In the genomic region with DNA sequence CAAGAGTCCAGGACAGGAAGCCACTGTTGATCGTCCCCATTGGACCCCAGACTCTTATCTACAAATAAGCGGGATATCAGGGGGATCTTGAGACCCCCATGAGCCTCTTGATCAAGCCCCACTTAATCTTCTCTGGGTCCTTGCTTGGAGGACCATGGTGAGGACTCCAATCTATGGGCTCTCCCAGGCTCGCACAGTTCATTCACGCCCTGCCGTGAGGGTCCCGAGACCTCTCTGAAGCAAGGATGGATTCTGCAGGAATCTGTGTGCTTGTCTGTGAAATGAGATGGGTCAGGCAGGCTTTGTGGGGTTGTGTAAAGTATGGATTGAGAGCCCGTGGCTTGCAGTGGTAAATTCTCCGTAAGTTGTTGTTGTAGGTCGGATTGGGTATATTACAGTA, we compare ENCODE assay signal across 14 mouse cellular contexts. TPM values are rescaled to one million over a fixed set of nuclear protein-coding genes. Genes with fewer than 3 reads are reported as not detected.
A peak's percentile ranks its signal among the peaks of the same experiment; 100 is the strongest.
DNase-seq lines count a peak whose midpoint lies in the region; ATAC-seq and TF ChIP-seq lines count a peak whose summit lies in the region.
"Had no signal": no experiment of that assay in that cellular context is flagged by ENCODE, and none has a peak within 500 bp of the region (broad histone marks: within the 10 kb centered on the region; RNA-seq: fewer than 3 reads in every experiment).

No protein-coding gene starts in this region.

- no peak for TF ChIP-seq EP300 in heart, adult 2 months (IDR thresholded peaks at IDR 0.05; ENCODE audit: insufficient read depth, low read depth, low read length)

- no peak for ATAC-seq in kidney, embryonic 15.5 days (replicated peaks; ENCODE audit: low FRiP score)
- no peak for ATAC-seq in frontal cortex, adult (ENCODE audit: low TSS enrichment)
- ATAC-seq: forebrain, embryonic 15.5 days had no signal

- no peak overlapping the region for H3K9ac ChIP-seq in heart, adult 2 months (ENCODE audit: low read depth, low read length)
- H3K9ac ChIP-seq in kidney, embryonic 15.5 days, result 0 out of 2 replicates have a peak overlapping the region, but pooled peaks have one; percentile 10
- H3K9ac ChIP-seq: forebrain, embryonic 15.5 days; heart, embryonic 13.5 days; hindbrain, embryonic 12.5 days had no signal

- H3K4me2 ChIP-seq in kidney, embryonic 15.5 days, result no peak overlapping the region
- H3K4me2 ChIP-seq: forebrain, embryonic 15.5 days had no signal

- TF ChIP-seq CTCF in heart, adult 2 months (IDR thresholded peaks at IDR 0.05), result no peak
- no peak for TF ChIP-seq CTCF in E14TG2a.4 (conservative IDR thresholded peaks at IDR 0.05; ENCODE audit: low read length)

- peak; percentile 85 for DNase-seq in heart, adult 11 months
- DNase-seq in heart, adult 2 months, result no peak
- DNase-seq in kidney, adult 9 months, result no peak
- peak; percentile 1 for DNase-seq in ovary, postnatal 36 days (ENCODE audit: low spot score)
- DNase-seq in ovary, adult 18-20 months (ENCODE audit: low spot score), result no peak
- DNase-seq: cerebellum, adult 2 months; cerebellum, postnatal 10 days had no signal

- no peaks in the 10 kb centered on the region for H3K27me3 ChIP-seq in heart, adult 2 months (ENCODE audit: control insufficient read depth, insufficient read depth, low read length)
- H3K27me3 ChIP-seq in kidney, embryonic 15.5 days, result peaks cover 24% of the 10 kb centered on the region
- H3K27me3 ChIP-seq in E14TG2a.4 (ENCODE audit: insufficient read depth, low read length), result peaks cover 48% of the 10 kb centered on the region

- no peaks in the 10 kb centered on the region for H3K9me3 ChIP-seq in kidney, embryonic 15.5 days (replicated peaks)
- no peaks in the 10 kb centered on the region for H3K9me3 ChIP-seq in E14TG2a.4 (ENCODE audit: low read length)
- H3K9me3 ChIP-seq: forebrain, embryonic 15.5 days; G1E; heart, embryonic 13.5 days; hindbrain, embryonic 12.5 days had no signal

- H3K4me3 ChIP-seq in heart, adult 2 months, result no peak overlapping the region
- no peak overlapping the region for H3K4me3 ChIP-seq in kidney, embryonic 15.5 days (replicated peaks)
- peak overlapping the region; percentile 58 for H3K4me3 ChIP-seq in E14TG2a.4 (replicated peaks; ENCODE audit: low read length)
- H3K4me3 ChIP-seq: forebrain, embryonic 15.5 days; heart, embryonic 13.5 days; hindbrain, embryonic 12.5 days had no signal

- peaks cover 1% of the 10 kb centered on the region; the same call in 1 of the 2 replicates for H3K4me1 ChIP-seq in heart, adult 2 months (ENCODE audit: control insufficient read depth, insufficient read depth, low read length)
- peaks cover 31% of the 10 kb centered on the region for H3K4me1 ChIP-seq in kidney, embryonic 15.5 days
- peaks cover 37% of the 10 kb centered on the region for H3K4me1 ChIP-seq in E14TG2a.4 (replicated peaks; ENCODE audit: low read depth, low read length)

- intact Hi-C loops in heart, adult 2 months (cut with DNase I), result no loop called here

- no peak for TF ChIP-seq POLR2A in heart, adult 2 months (IDR thresholded peaks at IDR 0.05; ENCODE audit: insufficient read depth, low read depth, low read length)

- WGBS in heart, adult 2 months, result 86% methylated on average over 9 of the region's 9 CpGs
- WGBS in kidney, embryonic 15.5 days, result 87% methylated on average over 9 of the region's 9 CpGs

- H3K36me3 ChIP-seq in heart, adult 2 months (ENCODE audit: control insufficient read depth, insufficient read depth, low read length), result no peaks in the 10 kb centered on the region
- H3K36me3 ChIP-seq in kidney, embryonic 15.5 days, result no peaks in the 10 kb centered on the region
- no peaks in the 10 kb centered on the region for H3K36me3 ChIP-seq in E14TG2a.4 (ENCODE audit: insufficient read depth, low read length)
- H3K36me3 ChIP-seq: forebrain, embryonic 15.5 days; G1E; heart, embryonic 13.5 days; hindbrain, embryonic 12.5 days had no signal

- H3K27ac ChIP-seq in heart, adult 2 months, result no peak overlapping the region
- H3K27ac ChIP-seq in kidney, embryonic 15.5 days, result 0 out of 2 replicates have a peak overlapping the region, but pooled peaks have one; percentile 52
- H3K27ac ChIP-seq: forebrain, embryonic 15.5 days; heart, embryonic 13.5 days; hindbrain, embryonic 12.5 days had no signal

- H3K79me2 ChIP-seq in heart, adult 2 months (replicated peaks; ENCODE audit: control insufficient read depth, insufficient read depth, low read length), result no peaks in the 10 kb centered on the region

RNA-seq across cellular contexts. Expression of a gene that starts 5.3 kb away (rescaled TPM):
- under 1 TPM; 0.31 to 0.96 TPM for total RNA-seq in heart, adult 2 months (2021)
- 1.3 and 1.4 TPM in 2 replicates for polyA plus RNA-seq in heart, adult 2 months (2012; rRNA removed)
- polyA plus RNA-seq in kidney, embryonic 15.5 days (2015; fragmentation: Nextera tagmentation; extraction: Ambion mirVana), result 18.7 and 21.4 TPM in 2 replicates

RNA-seq across cellular contexts. Expression of a gene that starts 49.6 kb away (rescaled TPM):
- total RNA-seq in heart, adult 2 months (2021), result 1,000 to 10,000 TPM; 1,126 to 1,344 TPM
- 1,030 and 1,505 TPM in 2 replicates for polyA plus RNA-seq in heart, adult 2 months (2012; rRNA removed)
- 448 and 457 TPM in 2 replicates for polyA plus RNA-seq in kidney, embryonic 15.5 days (2015; fragmentation: Nextera tagmentation; extraction: Ambion mirVana)

Comparison
In these comparisons a context has a peak if more than half of its experiments do, and no peak if none do; other contexts are left out.
1. DNase-seq: peak in heart, adult 11 months (single experiment) and ovary, postnatal 36 days (single experiment); none in heart, adult 2 months (0 of 2), kidney, adult 9 months (single experiment) and ovary, adult 18-20 months (single experiment).